Mouse (Mus musculus) neural tube, embryonic 15.5 days (tissue): Measurements from ENCODE around the gene Gm6899. TPM values are rescaled to one million over a fixed set of nuclear protein-coding genes. Genes with fewer than 3 reads are reported as not detected.

ENCODE experiments used
- polyA plus RNA-seq: library from polyadenylated mRNA; unstranded; fragments of >200 nt; fragmentation: Nextera tagmentation; extraction: Ambion mirVana; gene quantifications from 2 replicates; pipeline ENCODE4 v1.2.1, GENCODE M21; 2015

Gm6899 gene
- polyA plus RNA-seq, 1 experiment from 2014 or later, result not detected

Other genes with a start within 250 kb of the Gm6899 start
- gene Fancl, start 207.1 kb upstream of the Gm6899 start, polyA plus RNA-seq, result 13.4 and 17.1 TPM in 2 replicates
- 2.6 and 8.0 TPM in 2 replicates for gene Vrk2, start 758 bp downstream of the Gm6899 start, polyA plus RNA-seq